Mouse (Mus musculus) erythroblast, embryonic 14.5 days (primary cell): ENCODE data around the gene Adpgk.

Source experiments
- GATA1 ChIP-seq: IDR thresholded peaks from 2 replicates; pipeline ENCODE4 v1.6.1; 2012; ENCODE audit warnings: low read length, inconsistent platforms, mixed read lengths
- TAL1 ChIP-seq: IDR thresholded peaks from 3 replicates; pipeline ENCODE4 v1.6.1; 2012; ENCODE audit warnings: low read length, inconsistent platforms, mixed read lengths

DNA sequence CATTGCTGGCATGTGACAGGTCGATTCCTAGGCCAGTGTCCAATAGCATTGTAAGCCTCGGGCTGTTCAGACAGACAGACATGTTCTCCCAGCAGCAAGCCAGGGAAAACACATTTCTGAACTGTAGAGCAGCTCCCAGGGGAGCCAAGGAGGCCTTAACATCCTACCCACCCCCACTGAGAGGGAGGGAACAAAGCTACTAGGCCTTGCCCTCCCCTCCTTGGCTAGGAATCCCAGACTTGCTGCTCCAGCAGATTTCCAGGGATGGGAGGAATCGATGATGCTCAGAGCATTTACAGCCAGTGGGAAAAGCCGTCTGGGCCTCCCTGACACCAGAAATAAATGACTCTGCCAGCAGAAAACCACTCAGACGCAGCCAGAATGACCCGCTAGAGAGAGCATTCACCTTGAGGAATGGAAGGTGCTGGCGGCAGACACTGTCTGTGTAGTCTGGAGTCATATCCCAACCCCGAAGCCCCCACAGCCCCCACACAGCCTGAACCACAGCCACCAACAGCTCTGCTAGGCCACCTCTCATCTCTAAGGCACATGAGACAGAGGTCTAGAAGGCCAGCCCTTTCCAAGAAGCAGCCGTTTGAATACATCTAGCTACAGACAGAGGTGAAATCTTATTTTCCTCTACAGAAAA lies 31.4 kb upstream of the Adpgk start:
- TF ChIP-seq TAL1 = no peak
- TF ChIP-seq GATA1 = no peak
